Mouse (Mus musculus) embryo, embryonic 11.5 days (tissue): ENCODE measurements at regions not wholly inside any gene's neighbourhood (a gene's known extent, or its start where the extent isn't known, plus 50 kb on each side); places are given as distances from the start of the nearest gene placed in this dataset.

Source experiments
- DNase-seq: peaks from one replicate; pipeline ENCODE4 v3.0.0-alpha.2; 2012; ENCODE audit warnings: low read depth, low spot score

- DNase-seq: no peak
Measured at GRCm38 (mm10) chr1:76491187-76491586, 945.1 kb downstream of the Slc4a3 start.

- DNase-seq: no peak
Measured at GRCm38 (mm10) chr1:76505150-76505549, 959.1 kb downstream of the Slc4a3 start.

GRCm38 (mm10) chr1:76508821-76509220 lies 962.8 kb downstream of the Slc4a3 start:
- DNase-seq: no peak

GRCm38 (mm10) chr1:76509486-76509885 lies 963.4 kb downstream of the Slc4a3 start:
- no peak for DNase-seq

- DNase-seq: no peak
Measured at GRCm38 (mm10) chr1:76512156-76512555, 966.1 kb downstream of the Slc4a3 start.

GRCm38 (mm10) chr1:76513490-76513889 lies 967.4 kb downstream of the Slc4a3 start:
- DNase-seq: no peak

GRCm38 (mm10) chr1:76529531-76529930 lies 983.5 kb downstream of the Slc4a3 start:
- DNase-seq: no peak

GRCm38 (mm10) chr1:76530342-76530741 lies 984.3 kb downstream of the Slc4a3 start:
- DNase-seq: no peak

GRCm38 (mm10) chr1:76535522-76535956 lies 979.3 kb downstream of the Epha4 start:
- no peak for DNase-seq

- DNase-seq: no peak
Measured at GRCm38 (mm10) chr1:76540529-76540928, 974.4 kb downstream of the Epha4 start.

- no peak for DNase-seq
Measured at GRCm38 (mm10) chr1:76550876-76551275, 964.0 kb downstream of the Epha4 start.

GRCm38 (mm10) chr1:76559441-76559840 lies 955.4 kb downstream of the Epha4 start:
- DNase-seq: no peak

GRCm38 (mm10) chr1:76575487-76575886 lies 939.4 kb downstream of the Epha4 start:
- no peak for DNase-seq

- DNase-seq: no peak
Measured at GRCm38 (mm10) chr1:76585921-76586320, 929.0 kb downstream of the Epha4 start.

- DNase-seq: no peak
Measured at GRCm38 (mm10) chr1:76625831-76626230, 889.1 kb downstream of the Epha4 start.

GRCm38 (mm10) chr1:76629861-76630260 lies 885.0 kb downstream of the Epha4 start:
- no peak for DNase-seq

GRCm38 (mm10) chr1:76634071-76634470 lies 880.8 kb downstream of the Epha4 start:
- DNase-seq: no peak

- DNase-seq: no peak
Measured at GRCm38 (mm10) chr1:76637268-76638009, 877.4 kb downstream of the Epha4 start.

- DNase-seq: no peak
Measured at GRCm38 (mm10) chr1:76638010-76638400, 876.9 kb downstream of the Epha4 start.

- DNase-seq: no peak
Measured at GRCm38 (mm10) chr1:76641181-76641711, 873.6 kb downstream of the Epha4 start.

- no peak for DNase-seq
Measured at GRCm38 (mm10) chr1:76642703-76643102, 872.2 kb downstream of the Epha4 start.

- no peak for DNase-seq
Measured at GRCm38 (mm10) chr1:76644895-76645294, 870.0 kb downstream of the Epha4 start.

GRCm38 (mm10) chr1:76654826-76655225 lies 860.1 kb downstream of the Epha4 start:
- DNase-seq: no peak
